Mouse (Mus musculus): ENCODE results near the gene Pde4c. TPM values are rescaled to one million over a fixed set of nuclear protein-coding genes. Genes with fewer than 3 reads are reported as not detected.
A peak's percentile ranks its signal among the peaks of the same experiment; 100 is the strongest.

The Pde4c gene
- total and polyA plus RNA-seq, 2 experiments from 2014 or later, result 0.39 to 0.77 TPM

- Histone ChIP-seq H3K9me3 (ENCODE audit: low read length) (no peaks in the 10 kb centered on the region), H3K27me3 (ENCODE audit: insufficient read depth, low read length) (no peaks in the 10 kb centered on the region), H3K9ac (replicated peaks; ENCODE audit: low read length, poor library complexity, severe bottlenecking) (peak overlapping the region; percentile 97), H3K4me3 (ENCODE audit: low read depth, low read length) (no peak overlapping the region), H3K4me2 (ENCODE audit: low read depth, low read length, poor library complexity, severe bottlenecking) (0 out of 2 replicates have a peak overlapping the region, but pooled peaks have one; percentile 84), H3K27ac (ENCODE audit: low read depth, low read length) (no peak overlapping the region), H3K4me1 (ENCODE audit: insufficient read depth, low read length) (peaks cover 19% of the 10 kb centered on the region), H3K36me3 (ENCODE audit: insufficient read depth, low read length) (peaks cover 62% of the 10 kb centered on the region)
- 92% methylated on average over 18 of the region's 18 CpGs for WGBS
- DNase-seq (ENCODE audit: low spot score) (no peak), ATAC-seq (ENCODE audit: low FRiP score) (no peak)
- no peak for TF ChIP-seq CTCF (IDR thresholded peaks at IDR 0.05)
Observed at GRCm38 (mm10) chr8:70774740-70775139, 51.2 kb downstream of the Pde4c start.

- Histone ChIP-seq H3K9me3 (ENCODE audit: low read length) (no peaks in the 10 kb centered on the region), H3K36me3 (ENCODE audit: insufficient read depth, low read length) (peaks cover 64% of the 10 kb centered on the region), H3K4me1 (ENCODE audit: insufficient read depth, low read length) (peaks cover 19% of the 10 kb centered on the region), H3K4me2 (ENCODE audit: low read depth, low read length, poor library complexity, severe bottlenecking) (peak overlapping the region; percentile 84), H3K4me3 (ENCODE audit: low read depth, low read length) (peak overlapping the region; percentile 77), H3K27me3 (ENCODE audit: insufficient read depth, low read length) (no peaks in the 10 kb centered on the region), H3K27ac (ENCODE audit: low read depth, low read length) (no peak overlapping the region), H3K9ac (replicated peaks; ENCODE audit: low read length, poor library complexity, severe bottlenecking) (peak overlapping the region; percentile 97)
- WGBS, result 85% methylated on average over 5 of the region's 5 CpGs
- no peak for TF ChIP-seq CTCF (IDR thresholded peaks at IDR 0.05)
- ATAC-seq (ENCODE audit: low FRiP score) (no peak), DNase-seq (ENCODE audit: low spot score) (no peak)
Observed at GRCm38 (mm10) chr8:70775227-70775626, 51.7 kb downstream of the Pde4c start.

DNA sequence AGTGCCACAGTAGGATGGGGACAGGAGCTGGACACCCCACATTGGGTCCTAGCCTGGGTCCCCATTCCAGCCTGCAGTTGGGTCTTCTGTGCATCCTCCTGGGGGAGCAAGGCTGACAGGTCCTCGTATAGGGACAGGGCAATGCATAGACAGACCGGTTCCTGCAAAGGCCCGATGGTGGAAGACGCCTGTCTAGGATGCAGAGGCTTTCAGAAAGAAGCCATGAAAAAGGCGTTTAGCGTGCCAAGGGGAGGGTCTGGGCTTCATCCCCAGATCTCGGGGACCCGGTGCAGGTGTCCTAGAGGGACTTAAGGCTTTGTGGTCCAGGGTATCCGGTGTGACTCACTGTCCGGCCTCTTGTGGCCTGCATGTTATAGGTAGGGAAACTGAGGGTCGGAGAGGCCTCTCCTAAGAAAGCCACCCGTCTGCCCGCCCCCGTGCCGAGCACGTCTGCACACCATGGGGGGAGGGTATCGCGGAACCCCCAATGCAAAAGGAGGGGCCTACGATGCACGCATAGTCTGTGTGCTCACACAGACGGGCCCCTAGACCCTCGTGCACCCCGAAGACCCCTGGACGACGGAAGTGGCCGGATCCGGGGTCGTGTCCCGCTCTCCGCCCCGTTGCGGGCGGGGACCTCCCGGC lies 52.5 kb downstream of the Pde4c start:
- Histone ChIP-seq H3K27me3 (ENCODE audit: insufficient read depth, low read length) (no peaks in the 10 kb centered on the region), H3K36me3 (ENCODE audit: insufficient read depth, low read length) (peaks cover 64% of the 10 kb centered on the region), H3K4me1 (ENCODE audit: insufficient read depth, low read length) (peaks cover 19% of the 10 kb centered on the region), H3K4me3 (ENCODE audit: low read depth, low read length) (peak overlapping the region; percentile 77), H3K4me2 (ENCODE audit: low read depth, low read length, poor library complexity, severe bottlenecking) (peak overlapping the region; percentile 84), H3K27ac (ENCODE audit: low read depth, low read length) (peak overlapping the region; percentile 94), H3K9ac (replicated peaks; ENCODE audit: low read length, poor library complexity, severe bottlenecking) (peak overlapping the region; percentile 97), H3K9me3 (ENCODE audit: low read length) (no peaks in the 10 kb centered on the region)
- WGBS, result 3% methylated on average over 28 of the region's 34 CpGs
- DNase-seq (ENCODE audit: low spot score), result peak; percentile 27
- no peak; the same call in 1 of the 2 replicates for ATAC-seq (ENCODE audit: low FRiP score)
- no peak for TF ChIP-seq CTCF (IDR thresholded peaks at IDR 0.05)

DNA sequence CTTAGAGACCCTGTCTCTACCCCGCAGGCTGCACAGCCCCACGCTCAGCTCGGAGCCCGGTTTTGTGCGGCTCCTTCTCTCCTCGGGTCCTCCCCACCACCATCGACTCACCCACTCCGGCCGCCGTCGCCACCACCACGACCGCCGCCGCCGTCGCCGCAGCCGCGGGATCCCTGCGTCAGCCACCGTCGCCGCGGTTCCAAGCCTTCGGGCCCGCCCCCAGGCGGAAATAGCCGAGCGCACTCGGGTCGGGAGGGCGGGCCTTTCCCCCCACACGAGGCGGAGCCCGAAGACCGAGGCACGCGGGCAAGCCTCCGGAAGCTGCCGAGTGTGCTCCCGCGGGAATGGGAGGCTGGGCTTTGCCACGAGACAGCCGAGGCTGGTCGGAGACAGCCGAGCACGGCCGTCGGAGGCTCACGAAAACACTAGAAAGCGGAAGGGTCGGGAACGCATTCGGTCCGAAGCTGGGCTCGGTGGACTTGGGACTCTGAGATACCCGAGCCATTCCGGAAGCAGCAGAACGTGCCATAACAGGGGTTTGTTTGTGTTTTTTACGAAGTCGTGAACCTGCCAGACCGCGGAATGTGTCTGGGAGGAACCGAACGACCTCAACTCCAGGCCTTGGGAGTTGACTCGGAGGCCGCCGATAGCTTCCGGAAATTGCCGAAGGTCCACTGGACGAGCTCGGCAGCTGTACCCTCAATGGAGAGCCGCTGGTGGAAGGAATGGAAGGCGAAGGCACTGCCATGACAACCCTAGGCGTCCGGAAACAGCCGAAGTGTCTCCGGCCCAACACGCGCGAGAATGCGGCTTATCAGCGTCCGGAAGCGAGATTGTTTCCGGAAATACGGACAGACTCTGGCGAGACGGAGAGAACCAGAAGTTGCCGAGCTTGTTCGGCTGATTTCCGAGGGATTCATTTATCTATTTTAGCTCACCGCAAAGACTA lies 53.2 kb downstream of the Pde4c start, which contains the start of gene Pik3r2:
Gene Pik3r2, minus strand, starts transcription at position 218 of the 949 bp plus-strand sequence.
- DNase-seq (ENCODE audit: low spot score) (peak; percentile 100), ATAC-seq (ENCODE audit: low FRiP score) (peak; percentile 95)
- Histone ChIP-seq H3K27ac (ENCODE audit: low read depth, low read length) (peak within 1 kb of the TSS; percentile 94), H3K4me1 (ENCODE audit: insufficient read depth, low read length) (peaks cover 19% of the 10 kb centered on the region), H3K4me2 (ENCODE audit: low read depth, low read length, poor library complexity, severe bottlenecking) (peak within 1 kb of the TSS; percentile 84), H3K27me3 (ENCODE audit: insufficient read depth, low read length) (no peaks in the 10 kb centered on the region), H3K4me3 (ENCODE audit: low read depth, low read length) (peak within 1 kb of the TSS; percentile 77), H3K36me3 (ENCODE audit: insufficient read depth, low read length) (peaks cover 64% of the 10 kb centered on the region), H3K9me3 (ENCODE audit: low read length) (no peaks in the 10 kb centered on the region), H3K9ac (replicated peaks; ENCODE audit: low read length, poor library complexity, severe bottlenecking) (peak within 1 kb of the TSS; percentile 97)
- no peak for TF ChIP-seq CTCF (IDR thresholded peaks at IDR 0.05)
- WGBS, result under 1% methylated on average over 84 of the region's 94 CpGs

DNA sequence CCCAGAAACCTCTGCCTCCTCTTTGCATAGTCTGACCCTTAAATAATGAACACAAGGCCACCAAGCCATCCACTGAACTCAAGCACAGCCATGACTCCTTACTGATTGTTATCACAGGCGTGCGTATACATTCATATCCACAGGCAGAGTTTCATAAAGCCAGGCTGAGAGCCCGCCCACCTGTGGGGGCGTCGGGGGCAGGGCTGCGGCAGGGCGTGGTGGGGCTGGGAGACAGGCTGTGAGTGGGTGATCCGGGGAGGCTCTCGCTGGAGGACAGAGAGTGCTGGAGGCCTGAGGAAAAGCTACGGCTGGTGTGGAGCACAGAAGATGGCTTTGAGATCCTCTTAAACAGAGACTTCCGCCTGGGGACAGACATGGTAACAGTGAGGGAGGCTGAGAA lies 56.6 kb downstream of the Pde4c start:
- Histone ChIP-seq H3K9ac (replicated peaks; ENCODE audit: low read length, poor library complexity, severe bottlenecking) (no peak overlapping the region), H3K4me1 (ENCODE audit: insufficient read depth, low read length) (peaks cover 15% of the 10 kb centered on the region), H3K27me3 (ENCODE audit: insufficient read depth, low read length) (no peaks in the 10 kb centered on the region), H3K4me3 (ENCODE audit: low read depth, low read length) (no peak overlapping the region), H3K36me3 (ENCODE audit: insufficient read depth, low read length) (peaks cover 56% of the 10 kb centered on the region), H3K4me2 (ENCODE audit: low read depth, low read length, poor library complexity, severe bottlenecking) (no peak overlapping the region), H3K9me3 (ENCODE audit: low read length) (no peaks in the 10 kb centered on the region), H3K27ac (ENCODE audit: low read depth, low read length) (no peak overlapping the region)
- WGBS, result 90% methylated on average over 11 of the region's 11 CpGs
- DNase-seq (ENCODE audit: low spot score) (no peak), ATAC-seq (ENCODE audit: low FRiP score) (no peak)
- no peak for TF ChIP-seq CTCF (IDR thresholded peaks at IDR 0.05)
